Mouse (Mus musculus): ENCODE results near the gene Mdga1. TPM values are rescaled to one million over a fixed set of nuclear protein-coding genes. Genes with fewer than 3 reads are reported as not detected.

The Mdga1 gene
- polyA plus RNA-seq, 1 experiment, result 2.0 TPM

- Histone ChIP-seq H3K27me3 (ENCODE audit: control insufficient read depth, insufficient read depth, insufficient read length) (peaks cover 11% of the 10 kb centered on the region), H3ac (ENCODE audit: control insufficient read depth, insufficient read length, low read depth) (peak overlapping the region; percentile 54)
- TF ChIP-seq FOSL1 (IDR thresholded peaks at IDR 0.05; ENCODE audit: insufficient read depth, low read length, poor library complexity, severe bottlenecking) (no peak), CTCF (IDR thresholded peaks at IDR 0.05; ENCODE audit: control insufficient read depth, insufficient read depth, insufficient read length) (peak; percentile 3)
Measured at GRCm38 (mm10) chr17:29887271-29887880, 82.5 kb downstream of the Mdga1 start.

GRCm38 (mm10) chr17:29886655-29887251 lies 83.1 kb downstream of the Mdga1 start:
- H3K36me3 ChIP-seq (ENCODE audit: control insufficient read depth, insufficient read depth), result no peaks in the 10 kb centered on the region
- TF ChIP-seq FOSL1 (IDR thresholded peaks at IDR 0.05; ENCODE audit: insufficient read depth, low read length, poor library complexity, severe bottlenecking) (no peak), CEBPB (IDR thresholded peaks at IDR 0.05; ENCODE audit: low read depth) (no peak), MYOD1 (IDR thresholded peaks at IDR 0.05; ENCODE audit: control insufficient read depth, insufficient read length, low read depth) (no peak), MYOG (IDR thresholded peaks at IDR 0.05; ENCODE audit: control insufficient read depth, extremely low read depth, insufficient read length) (no peak), CTCF (IDR thresholded peaks at IDR 0.05; ENCODE audit: control insufficient read depth, insufficient read depth, insufficient read length) (no peak), MAX (IDR thresholded peaks at IDR 0.05) (no peak), USF1 (IDR thresholded peaks at IDR 0.05; ENCODE audit: low read depth) (no peak)
- H3ac ChIP-seq (ENCODE audit: control insufficient read depth, insufficient read length, low read depth), result peak overlapping the region; percentile 15
- H3K79me2 ChIP-seq (ENCODE audit: control insufficient read depth, insufficient read depth), result no peaks in the 10 kb centered on the region
- no peaks in the 10 kb centered on the region for H3K79me3 ChIP-seq (ENCODE audit: low read depth)
- H3K4me3 ChIP-seq (ENCODE audit: insufficient read depth, poor library complexity, severe bottlenecking), result no peak overlapping the region
- H3K27me3 ChIP-seq (ENCODE audit: control insufficient read depth, insufficient read depth, insufficient read length), result peaks cover 11% of the 10 kb centered on the region

More at GRCm38 (mm10) chr17:29887271-29887880, 82.5 kb downstream of the Mdga1 start:
- Histone ChIP-seq H3K4me3 (ENCODE audit: insufficient read depth, poor library complexity, severe bottlenecking) (peak overlapping the region; percentile 26), H3K79me2 (ENCODE audit: control insufficient read depth, insufficient read depth) (no peaks in the 10 kb centered on the region), H3K79me3 (ENCODE audit: low read depth) (no peaks in the 10 kb centered on the region), H3K36me3 (ENCODE audit: control insufficient read depth, insufficient read depth) (no peaks in the 10 kb centered on the region)

- Histone ChIP-seq H3K4me3 (ENCODE audit: insufficient read depth, poor library complexity, severe bottlenecking) (no peak overlapping the region), H3K27me3 (ENCODE audit: control insufficient read depth, insufficient read depth, insufficient read length) (peaks cover 11% of the 10 kb centered on the region)
Measured at GRCm38 (mm10) chr17:29886061-29886460, 83.8 kb downstream of the Mdga1 start.

DNA sequence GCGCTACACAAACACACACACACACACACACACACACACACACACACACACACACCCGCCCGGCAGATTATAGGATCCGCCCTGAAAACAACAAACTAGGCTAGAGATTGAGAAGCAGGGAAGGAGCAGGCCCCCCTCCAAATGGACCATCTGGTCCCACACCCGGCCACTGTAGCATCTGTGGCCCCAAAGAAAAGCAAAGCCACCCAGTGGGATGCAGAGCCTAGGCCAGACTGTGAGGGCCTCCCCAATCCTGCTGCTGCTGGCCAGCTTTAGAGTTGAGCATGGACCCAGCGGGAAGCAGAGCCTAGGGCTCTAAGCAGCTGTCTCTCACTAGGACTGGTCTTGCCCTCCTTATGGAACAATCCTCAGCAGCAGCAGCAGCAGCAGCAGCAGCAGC lies 85.3 kb downstream of the Mdga1 start:
- Histone ChIP-seq H3K79me3 (ENCODE audit: low read depth) (no peaks in the 10 kb centered on the region), H3ac (ENCODE audit: control insufficient read depth, insufficient read length, low read depth) (no peak overlapping the region), H3K27me3 (ENCODE audit: control insufficient read depth, insufficient read depth, insufficient read length) (peaks cover 11% of the 10 kb centered on the region), H3K4me3 (ENCODE audit: insufficient read depth, poor library complexity, severe bottlenecking) (no peak overlapping the region), H3K36me3 (ENCODE audit: control insufficient read depth, insufficient read depth) (no peaks in the 10 kb centered on the region), H3K79me2 (ENCODE audit: control insufficient read depth, insufficient read depth) (no peaks in the 10 kb centered on the region)
- no peak for TF ChIP-seq CEBPB (IDR thresholded peaks at IDR 0.05; ENCODE audit: low read depth)

More at GRCm38 (mm10) chr17:29886061-29886460, 83.8 kb downstream of the Mdga1 start:
- Histone ChIP-seq H3K36me3 (ENCODE audit: control insufficient read depth, insufficient read depth) (no peaks in the 10 kb centered on the region), H3ac (ENCODE audit: control insufficient read depth, insufficient read length, low read depth) (no peak overlapping the region), H3K79me2 (ENCODE audit: control insufficient read depth, insufficient read depth) (no peaks in the 10 kb centered on the region), H3K79me3 (ENCODE audit: low read depth) (no peaks in the 10 kb centered on the region)
- no peak for TF ChIP-seq CEBPB (IDR thresholded peaks at IDR 0.05; ENCODE audit: low read depth)
- no peak for TF ChIP-seq CTCF (IDR thresholded peaks at IDR 0.05; ENCODE audit: control insufficient read depth, insufficient read depth, insufficient read length)
- TF ChIP-seq FOSL1 (IDR thresholded peaks at IDR 0.05; ENCODE audit: insufficient read depth, low read length, poor library complexity, severe bottlenecking), result no peak
- TF ChIP-seq MYOG (IDR thresholded peaks at IDR 0.05; ENCODE audit: control insufficient read depth, extremely low read depth, insufficient read length), result no peak
- no peak for TF ChIP-seq USF1 (IDR thresholded peaks at IDR 0.05; ENCODE audit: low read depth)
- no peak for TF ChIP-seq MYOD1 (IDR thresholded peaks at IDR 0.05; ENCODE audit: control insufficient read depth, insufficient read length, low read depth)
- TF ChIP-seq MAX (IDR thresholded peaks at IDR 0.05), result no peak

DNA sequence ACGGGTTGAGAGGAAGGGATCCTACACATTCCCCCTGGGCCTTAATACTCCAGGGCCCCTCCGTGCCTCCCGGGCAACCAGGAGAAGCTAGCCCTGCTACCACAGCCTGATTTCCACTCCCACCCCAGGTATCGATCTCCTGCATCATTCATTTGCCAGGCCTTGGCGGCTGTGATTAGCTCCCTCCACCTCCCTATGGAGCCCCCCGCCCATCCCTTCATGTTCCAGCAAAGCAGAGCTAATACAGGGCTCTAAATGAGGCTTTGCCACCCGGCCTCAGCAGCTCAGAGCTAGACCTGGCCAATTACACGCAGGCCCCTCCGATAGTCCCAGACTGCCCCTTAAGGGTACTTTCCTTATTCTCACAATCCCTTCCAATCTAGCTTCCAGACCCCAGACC lies 86.5 kb downstream of the Mdga1 start:
- TF ChIP-seq MYOD1 (IDR thresholded peaks at IDR 0.05; ENCODE audit: control insufficient read depth, insufficient read length, low read depth) (no peak), FOSL1 (IDR thresholded peaks at IDR 0.05; ENCODE audit: insufficient read depth, low read length, poor library complexity, severe bottlenecking) (no peak), USF1 (IDR thresholded peaks at IDR 0.05; ENCODE audit: low read depth) (no peak), CEBPB (IDR thresholded peaks at IDR 0.05; ENCODE audit: low read depth) (no peak), MYOG (IDR thresholded peaks at IDR 0.05; ENCODE audit: control insufficient read depth, extremely low read depth, insufficient read length) (no peak), CTCF (IDR thresholded peaks at IDR 0.05; ENCODE audit: control insufficient read depth, insufficient read depth, insufficient read length) (no peak), MAX (IDR thresholded peaks at IDR 0.05) (no peak)
- Histone ChIP-seq H3ac (ENCODE audit: control insufficient read depth, insufficient read length, low read depth) (no peak overlapping the region), H3K4me3 (ENCODE audit: insufficient read depth, poor library complexity, severe bottlenecking) (no peak overlapping the region), H3K79me3 (ENCODE audit: low read depth) (no peaks in the 10 kb centered on the region), H3K79me2 (ENCODE audit: control insufficient read depth, insufficient read depth) (no peaks in the 10 kb centered on the region), H3K27me3 (ENCODE audit: control insufficient read depth, insufficient read depth, insufficient read length) (peaks cover 11% of the 10 kb centered on the region), H3K36me3 (ENCODE audit: control insufficient read depth, insufficient read depth) (no peaks in the 10 kb centered on the region)

DNA sequence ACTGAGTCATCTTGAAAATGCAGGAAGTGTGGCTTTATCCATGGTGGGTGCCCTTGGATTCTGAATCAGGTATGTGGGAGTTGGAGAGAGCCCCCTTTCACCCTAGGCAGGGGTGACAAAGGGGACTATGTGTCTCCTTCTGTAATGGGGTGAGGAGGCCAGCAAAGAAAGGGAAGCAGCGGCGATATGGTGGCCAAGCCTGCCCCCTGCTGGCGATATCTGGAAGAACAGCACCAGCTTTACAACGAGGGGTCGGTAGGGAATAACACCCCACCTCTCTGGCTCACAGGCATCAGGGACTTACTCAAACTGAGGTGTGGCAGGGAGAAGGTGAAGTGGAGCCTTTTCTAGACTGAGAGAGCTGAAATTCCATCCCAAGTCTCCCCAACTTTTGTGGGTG lies 87.0 kb downstream of the Mdga1 start:
- Histone ChIP-seq H3K27me3 (ENCODE audit: control insufficient read depth, insufficient read depth, insufficient read length) (peaks cover 11% of the 10 kb centered on the region), H3K4me3 (ENCODE audit: insufficient read depth, poor library complexity, severe bottlenecking) (no peak overlapping the region), H3K79me3 (ENCODE audit: low read depth) (no peaks in the 10 kb centered on the region), H3K79me2 (ENCODE audit: control insufficient read depth, insufficient read depth) (no peaks in the 10 kb centered on the region), H3K36me3 (ENCODE audit: control insufficient read depth, insufficient read depth) (no peaks in the 10 kb centered on the region), H3ac (ENCODE audit: control insufficient read depth, insufficient read length, low read depth) (no peak overlapping the region)
- TF ChIP-seq MYOG (IDR thresholded peaks at IDR 0.05; ENCODE audit: control insufficient read depth, extremely low read depth, insufficient read length) (no peak), CTCF (IDR thresholded peaks at IDR 0.05; ENCODE audit: control insufficient read depth, insufficient read depth, insufficient read length) (peak; percentile 92)
